Mouse (Mus musculus) heart, embryonic 11.5 days (tissue): ENCODE data around the gene Slc7a11. TPM values are rescaled to one million over a fixed set of nuclear protein-coding genes. Genes with fewer than 3 reads are reported as not detected.

Source experiments
- ATAC-seq: fragments of 200-750 bp; cut with Nextera tagmentation; replicated peaks from 2 replicates; pipeline ENCODE4 v1.8.0; 2017; ENCODE audit warnings: moderate library complexity; ENCODE audit not compliant: insufficient number of reproducible peaks, low FRiP score, low TSS enrichment
- H3K27ac ChIP-seq: fragments of 300-500 bp; sonication (generic); 2 replicates; pipeline ENCODE4 v1.5.1; 2014; ENCODE audit warnings: mild to moderate bottlenecking, low read depth, low read length
- H3K27me3 ChIP-seq: fragments of 300-500 bp; sonication (generic); 2 replicates; pipeline ENCODE4 v1.6.1; 2014; ENCODE audit warnings: mild to moderate bottlenecking, low read length, mixed read lengths; ENCODE audit not compliant: control insufficient read depth, insufficient read depth
- H3K36me3 ChIP-seq: fragments of 300-500 bp; sonication (generic); 2 replicates; pipeline ENCODE4 v1.6.1; 2014; ENCODE audit warnings: mild to moderate bottlenecking, low read length, moderate library complexity, mixed read lengths; ENCODE audit not compliant: control insufficient read depth, insufficient read depth
- H3K4me1 ChIP-seq: fragments of 300-500 bp; sonication (generic); 2 replicates; pipeline ENCODE4 v1.6.1; 2014; ENCODE audit warnings: low read length; ENCODE audit not compliant: control insufficient read depth, insufficient read depth
- H3K4me2 ChIP-seq: fragments of 300-500 bp; sonication (generic); 2 replicates; pipeline ENCODE4 v1.6.1; 2014; ENCODE audit warnings: mild to moderate bottlenecking, moderate library complexity
- H3K4me3 ChIP-seq: fragments of 300-500 bp; sonication (generic); 2 replicates; pipeline ENCODE4 v1.5.1; 2014; ENCODE audit warnings: low read depth, low read length
- H3K9ac ChIP-seq: fragments of 300-500 bp; sonication (generic); 2 replicates; pipeline ENCODE4 v1.6.1; 2014; ENCODE audit warnings: mild to moderate bottlenecking, low read depth, low read length, moderate library complexity
- H3K9me3 ChIP-seq: fragments of 300-500 bp; sonication (generic); replicated peaks from 2 replicates; pipeline ENCODE4 v1.6.1; 2016; ENCODE audit warnings: low read length; ENCODE audit not compliant: control insufficient read depth
- WGBS: fragments of 180-500 bp; shearing (Covaris S2); extraction: QIAGEN DNeasy Blood & Tissue Kit; methylation state at CpG from one replicate; pipeline ENCODE4 v1.1.7; 2014; ENCODE audit not compliant: insufficient replicate concordance; 5-methylcytosine and 5-hydroxymethylcytosine counted together
- polyA plus RNA-seq: library from polyadenylated mRNA; unstranded; fragments of >200 nt; fragmentation: Nextera tagmentation; extraction: Ambion mirVana; gene quantifications from 2 replicates; pipeline ENCODE4 v1.2.1, GENCODE M21; 2014

The Slc7a11 gene
- polyA plus RNA-seq, 1 experiment from 2014 or later = 0.06 TPM

DNA sequence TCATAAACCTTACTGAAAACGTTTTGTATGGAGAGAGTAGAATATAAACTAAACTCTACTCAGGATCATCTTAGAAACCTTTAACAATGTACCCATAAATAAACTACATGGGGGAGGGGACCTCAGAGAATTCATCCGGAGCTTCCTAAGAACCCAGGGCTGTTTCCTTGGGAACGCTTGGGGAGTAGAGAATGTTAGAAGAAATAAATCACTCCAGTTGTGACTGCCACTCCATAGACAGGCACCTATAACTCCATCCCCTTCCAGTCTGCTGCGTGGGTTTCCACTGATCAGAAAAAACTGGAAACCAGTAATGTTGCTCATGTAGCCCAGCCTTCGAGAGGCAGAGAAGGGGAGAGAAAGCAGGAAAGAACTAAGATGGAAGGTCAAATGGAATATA is 210.3 kb downstream of the Slc7a11 start:
- 55% methylated on average over 5 of the region's 5 CpGs for WGBS
- Histone ChIP-seq H3K4me3 (no peak overlapping the region), H3K4me1 (no peaks in the 10 kb centered on the region), H3K27me3 (no peaks in the 10 kb centered on the region), H3K36me3 (no peaks in the 10 kb centered on the region), H3K27ac (no peak overlapping the region), H3K9ac (no peak overlapping the region), H3K4me2 (no peak overlapping the region), H3K9me3 (no peaks in the 10 kb centered on the region)
- ATAC-seq = no peak

DNA sequence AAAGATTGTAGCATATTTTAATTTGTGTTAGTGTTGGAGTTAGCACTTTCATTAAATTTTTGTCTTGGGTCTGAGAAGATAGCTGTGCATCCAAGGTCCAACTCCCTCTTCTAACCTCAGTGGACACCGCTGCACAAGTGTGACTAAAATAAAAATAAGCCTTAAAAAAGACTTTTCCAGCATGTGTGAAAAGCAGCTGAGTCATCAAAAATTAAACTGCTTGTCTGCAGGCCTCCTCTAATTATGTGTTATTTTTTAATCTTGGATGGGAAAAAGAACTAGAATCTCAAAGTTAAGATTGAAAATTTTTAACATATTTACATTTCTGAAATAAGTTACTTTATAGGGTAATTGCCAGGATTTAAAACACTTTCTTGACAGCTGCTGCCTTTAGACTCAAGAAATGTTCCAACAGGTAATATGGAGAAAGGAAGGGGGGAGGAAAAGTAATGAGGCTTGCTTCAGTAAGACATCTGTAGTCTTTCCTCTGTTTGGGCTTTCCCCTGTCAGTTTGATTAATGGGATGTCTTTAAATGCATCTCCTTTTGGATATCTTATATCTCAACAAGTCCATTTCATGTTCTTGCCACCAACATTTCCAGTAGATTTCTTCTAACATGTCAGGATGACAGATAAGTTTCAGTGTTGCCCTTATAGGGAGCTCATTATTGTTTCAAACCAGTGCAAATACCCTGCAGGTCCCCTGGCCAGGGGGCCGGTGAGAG is 218.9 kb downstream of the Slc7a11 start:
- no peak overlapping the region for H3K4me2 ChIP-seq
- no peak overlapping the region for H3K27ac ChIP-seq
- no peaks in the 10 kb centered on the region for H3K27me3 ChIP-seq
- H3K9me3 ChIP-seq = no peaks in the 10 kb centered on the region
- WGBS = 64% methylated on average over 2 of the region's 2 CpGs
- H3K36me3 ChIP-seq = no peaks in the 10 kb centered on the region
- no peak overlapping the region for H3K4me3 ChIP-seq
- no peak for ATAC-seq
- H3K9ac ChIP-seq = no peak overlapping the region
- no peaks in the 10 kb centered on the region for H3K4me1 ChIP-seq

DNA sequence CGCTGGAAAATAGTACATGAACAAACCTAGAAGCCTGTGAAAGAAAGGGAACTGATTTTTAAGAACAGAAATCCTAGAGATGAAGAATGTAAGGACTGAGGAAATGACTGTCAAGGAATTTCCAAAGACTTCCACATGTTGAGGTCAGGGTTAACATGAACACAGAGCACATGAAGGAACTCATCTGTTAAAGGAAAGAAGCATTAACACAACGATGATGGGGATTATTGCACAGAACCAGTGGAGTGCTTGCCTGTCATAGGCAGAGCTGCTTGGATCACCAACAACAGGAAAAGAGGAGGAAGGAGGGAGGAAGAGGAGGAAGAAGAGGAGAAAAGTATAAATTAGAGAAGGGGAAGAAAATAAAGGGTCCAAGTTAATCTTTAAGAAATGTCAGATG is 223.0 kb downstream of the Slc7a11 start:
- 65% methylated on average over 2 of the region's 2 CpGs for WGBS
- no peaks in the 10 kb centered on the region for H3K27me3 ChIP-seq
- no peak overlapping the region for H3K4me2 ChIP-seq
- no peak overlapping the region for H3K27ac ChIP-seq
- H3K9ac ChIP-seq = no peak overlapping the region
- no peak overlapping the region for H3K4me3 ChIP-seq
- no peaks in the 10 kb centered on the region for H3K9me3 ChIP-seq
- H3K36me3 ChIP-seq = no peaks in the 10 kb centered on the region
- ATAC-seq = no peak
- H3K4me1 ChIP-seq = no peaks in the 10 kb centered on the region

DNA sequence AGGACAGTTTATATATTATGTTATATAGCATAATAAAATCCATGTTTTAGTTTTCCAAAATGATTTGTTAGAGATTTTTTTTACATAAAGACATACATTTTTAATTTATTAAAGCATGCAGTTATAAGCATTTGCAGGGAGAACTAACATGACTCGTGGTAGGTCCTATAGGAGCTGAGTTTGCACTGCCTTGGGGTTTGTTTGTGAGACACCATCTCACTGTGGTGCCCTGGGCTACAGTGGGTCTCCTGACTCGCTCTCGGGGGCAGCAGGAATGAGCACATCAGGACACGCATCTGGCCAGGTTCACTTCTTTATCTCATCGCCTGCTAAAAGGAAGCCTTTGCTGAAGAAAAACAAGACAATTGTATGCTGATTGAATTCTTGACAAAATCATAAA is 257.0 kb downstream of the Slc7a11 start:
- Histone ChIP-seq H3K36me3 (no peaks in the 10 kb centered on the region), H3K27me3 (no peaks in the 10 kb centered on the region), H3K9ac (no peak overlapping the region), H3K4me3 (no peak overlapping the region), H3K9me3 (no peaks in the 10 kb centered on the region), H3K4me1 (no peaks in the 10 kb centered on the region), H3K4me2 (no peak overlapping the region), H3K27ac (no peak overlapping the region)
- no peak for ATAC-seq
- WGBS = 73% methylated on average over 5 of the region's 5 CpGs

DNA sequence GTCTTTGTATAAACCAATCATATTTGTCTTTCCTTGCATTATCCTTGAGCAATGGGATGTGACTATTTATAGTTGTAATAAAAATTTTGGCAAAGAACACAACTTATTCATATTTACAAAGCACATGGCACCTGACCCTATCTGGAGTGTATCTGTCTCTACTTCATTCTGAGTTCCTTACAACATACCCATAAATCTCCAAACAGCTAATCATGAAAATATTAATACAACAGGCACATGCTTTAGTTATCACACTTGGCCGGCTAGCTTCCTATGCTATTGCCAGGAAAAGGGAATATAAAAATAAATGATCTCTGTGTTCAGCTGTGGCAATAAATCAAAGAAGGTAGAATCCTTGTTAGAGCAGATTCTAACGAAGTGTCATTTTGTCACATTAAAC is 257.5 kb downstream of the Slc7a11 start:
- H3K27me3 ChIP-seq = no peaks in the 10 kb centered on the region
- H3K9me3 ChIP-seq = no peaks in the 10 kb centered on the region
- 74% methylated on average over 2 of the region's 2 CpGs for WGBS
- H3K27ac ChIP-seq = no peak overlapping the region
- no peak for ATAC-seq
- H3K4me3 ChIP-seq = no peak overlapping the region
- no peak overlapping the region for H3K9ac ChIP-seq
- H3K4me2 ChIP-seq = no peak overlapping the region
- no peaks in the 10 kb centered on the region for H3K36me3 ChIP-seq
- no peaks in the 10 kb centered on the region for H3K4me1 ChIP-seq

DNA sequence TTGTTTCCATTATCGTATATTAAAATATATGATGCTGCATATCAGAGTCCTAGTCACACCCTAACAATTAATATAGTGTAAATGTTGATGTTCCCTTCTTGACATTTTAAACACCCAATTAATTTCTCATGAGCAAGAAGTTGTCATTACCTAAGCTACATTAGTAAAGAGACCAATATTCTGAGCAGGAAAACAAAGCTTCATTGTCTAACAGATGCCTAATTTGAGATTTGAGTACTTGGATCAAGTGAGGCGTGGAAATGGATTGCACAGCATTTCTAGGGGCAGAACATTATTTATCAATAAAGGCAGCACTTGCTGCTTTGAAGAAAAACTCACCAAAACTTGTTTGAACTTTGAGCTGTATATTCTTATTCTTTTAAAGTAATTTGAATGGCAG is 282.7 kb downstream of the Slc7a11 start:
- no peak overlapping the region for H3K4me2 ChIP-seq
- H3K9ac ChIP-seq = no peak overlapping the region
- no peak overlapping the region for H3K4me3 ChIP-seq
- no peaks in the 10 kb centered on the region for H3K36me3 ChIP-seq
- WGBS = 76% methylated on average over 2 of the region's 2 CpGs
- ATAC-seq = no peak
- no peaks in the 10 kb centered on the region for H3K4me1 ChIP-seq
- no peaks in the 10 kb centered on the region for H3K27me3 ChIP-seq
- no peaks in the 10 kb centered on the region for H3K9me3 ChIP-seq
- H3K27ac ChIP-seq = no peak overlapping the region

DNA sequence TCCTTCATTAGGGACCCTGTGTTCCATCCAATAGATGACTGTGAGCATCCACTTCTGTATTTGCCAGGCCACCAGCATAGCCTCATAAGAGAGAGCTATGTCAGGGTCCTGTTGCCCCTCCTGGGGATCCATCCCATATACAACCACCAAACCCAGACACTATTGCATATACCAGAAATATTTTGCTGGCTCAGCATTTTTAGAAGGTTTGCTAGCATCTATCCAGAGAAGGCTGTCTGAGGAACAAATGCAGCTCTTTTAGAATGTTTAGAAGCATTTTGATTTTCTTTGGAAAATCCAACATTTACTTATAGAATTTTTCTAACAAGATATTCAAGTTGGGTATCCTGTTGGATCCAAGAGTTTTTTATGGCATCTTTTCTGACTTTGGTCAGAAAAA is 299.3 kb downstream of the Slc7a11 start:
- H3K4me3 ChIP-seq = no peak overlapping the region
- ATAC-seq = no peak
- no peak overlapping the region for H3K27ac ChIP-seq
- no peaks in the 10 kb centered on the region for H3K9me3 ChIP-seq
- no peaks in the 10 kb centered on the region for H3K36me3 ChIP-seq
- H3K27me3 ChIP-seq = no peaks in the 10 kb centered on the region
- no peak overlapping the region for H3K9ac ChIP-seq
- H3K4me2 ChIP-seq = no peak overlapping the region
- H3K4me1 ChIP-seq = no peaks in the 10 kb centered on the region

DNA sequence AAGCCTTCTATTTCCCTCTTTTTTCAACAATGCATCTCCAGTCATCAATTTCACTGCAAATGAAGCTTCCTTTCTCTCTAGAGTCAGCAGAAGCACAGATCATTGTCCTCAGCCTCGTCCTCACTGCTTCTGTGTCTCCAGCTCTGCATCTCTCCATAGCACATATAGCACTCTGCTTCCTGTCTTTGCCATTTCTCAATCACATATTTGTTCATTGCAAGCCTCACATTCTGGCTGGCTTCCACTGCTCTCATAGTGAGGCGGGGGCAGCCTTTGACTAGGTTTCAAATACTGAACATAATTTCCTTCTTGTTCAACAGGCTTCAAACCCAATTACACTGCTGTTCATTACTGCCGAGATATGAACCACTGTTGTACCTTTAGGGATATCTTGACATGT is 305.1 kb downstream of the Slc7a11 start:
- Histone ChIP-seq H3K36me3 (no peaks in the 10 kb centered on the region), H3K27ac (no peak overlapping the region), H3K4me3 (no peak overlapping the region), H3K9me3 (no peaks in the 10 kb centered on the region), H3K27me3 (no peaks in the 10 kb centered on the region), H3K9ac (no peak overlapping the region), H3K4me2 (no peak overlapping the region), H3K4me1 (no peaks in the 10 kb centered on the region)
- 62% methylated on average over 3 of the region's 3 CpGs for WGBS
- no peak for ATAC-seq

DNA sequence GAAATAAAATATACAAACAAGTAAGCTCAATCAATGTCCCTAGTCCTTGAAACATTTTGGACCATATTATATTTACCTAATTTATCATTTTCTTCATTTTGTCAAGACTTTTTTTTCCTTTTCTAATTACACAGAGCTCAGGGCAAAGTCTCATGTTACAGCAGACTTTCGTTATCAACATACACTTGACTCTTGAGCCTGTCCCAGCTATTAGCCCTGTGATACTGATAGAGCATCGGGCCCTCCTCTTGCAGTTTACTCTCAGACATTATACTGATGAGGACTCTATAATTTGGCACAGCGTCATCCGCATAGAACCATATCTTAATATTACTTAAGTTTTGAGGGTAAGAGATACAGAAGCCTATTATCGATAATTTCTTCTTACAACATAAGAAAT is 311.2 kb downstream of the Slc7a11 start:
- H3K27me3 ChIP-seq = no peaks in the 10 kb centered on the region
- no peak overlapping the region for H3K27ac ChIP-seq
- no peaks in the 10 kb centered on the region for H3K9me3 ChIP-seq
- no peak for ATAC-seq
- H3K4me1 ChIP-seq = no peaks in the 10 kb centered on the region
- H3K4me3 ChIP-seq = no peak overlapping the region
- H3K36me3 ChIP-seq = no peaks in the 10 kb centered on the region
- no peak overlapping the region for H3K9ac ChIP-seq
- no peak overlapping the region for H3K4me2 ChIP-seq
- WGBS = 71% methylated on average over 5 of the region's 5 CpGs
